Mouse (Mus musculus) sigmoid colon, adult 10 weeks (tissue): ENCODE results near the gene Abcc8. TPM values are rescaled to one million over a fixed set of nuclear protein-coding genes. Genes with fewer than 3 reads are reported as not detected.

Experiments
- polyA plus RNA-seq: library from polyadenylated mRNA; stranded (reverse); fragments of 350-450 nt; fragmentation: Illumina TruSeq; extraction: RNeasy Lipid Tissue Mini Kit (QIAGEN cat#74804); gene quantifications from one replicate; pipeline ENCODE4 v1.2.3, GENCODE M21; 2014; ENCODE audit warnings: low read depth, low replicate concordance

The Abcc8 gene
- polyA plus RNA-seq = not detected

GRCm38 (mm10) chr7:46179431-46180275 is at the start of gene Abcc8:
Abcc8 (minus strand) TSS chr7:46180033.

GRCm38 (mm10) chr7:46100563-46100962 is 79.3 kb downstream of the Abcc8 start, which contains the start of gene Kcnj11:
Kcnj11 (minus strand) TSS chr7:46100764.

Other genes starting within 250 kb of the Abcc8 start
- 0.09 TPM for gene Abcc6, start 149.7 kb downstream of the Abcc8 start, polyA plus RNA-seq
- 2.8 TPM for gene Nomo1, start 146.3 kb downstream of the Abcc8 start, polyA plus RNA-seq
- not detected for gene Kcnj11, start 79.3 kb downstream of the Abcc8 start, polyA plus RNA-seq
- 7.2 TPM for gene Ush1c, start 58.5 kb upstream of the Abcc8 start, polyA plus RNA-seq
- not detected for gene Otog, start 61.0 kb upstream of the Abcc8 start, polyA plus RNA-seq
- gene Myod1, start 196.4 kb upstream of the Abcc8 start, polyA plus RNA-seq = not detected
- gene Kcnc1, start 216.5 kb upstream of the Abcc8 start, polyA plus RNA-seq = not detected